Mouse (Mus musculus): Measurements from ENCODE around the gene Lmcd1. TPM values are rescaled to one million over a fixed set of nuclear protein-coding genes. Genes with fewer than 3 reads are reported as not detected.
"Not testable (repeated sequence)": the region's sequence is repeated elsewhere in the genome, so short reads cannot be mapped to it uniquely, and the experiment has no call there.

Gene Lmcd1
- not detected for polyA plus RNA-seq (2017; shearing (Covaris generic))

DNA sequence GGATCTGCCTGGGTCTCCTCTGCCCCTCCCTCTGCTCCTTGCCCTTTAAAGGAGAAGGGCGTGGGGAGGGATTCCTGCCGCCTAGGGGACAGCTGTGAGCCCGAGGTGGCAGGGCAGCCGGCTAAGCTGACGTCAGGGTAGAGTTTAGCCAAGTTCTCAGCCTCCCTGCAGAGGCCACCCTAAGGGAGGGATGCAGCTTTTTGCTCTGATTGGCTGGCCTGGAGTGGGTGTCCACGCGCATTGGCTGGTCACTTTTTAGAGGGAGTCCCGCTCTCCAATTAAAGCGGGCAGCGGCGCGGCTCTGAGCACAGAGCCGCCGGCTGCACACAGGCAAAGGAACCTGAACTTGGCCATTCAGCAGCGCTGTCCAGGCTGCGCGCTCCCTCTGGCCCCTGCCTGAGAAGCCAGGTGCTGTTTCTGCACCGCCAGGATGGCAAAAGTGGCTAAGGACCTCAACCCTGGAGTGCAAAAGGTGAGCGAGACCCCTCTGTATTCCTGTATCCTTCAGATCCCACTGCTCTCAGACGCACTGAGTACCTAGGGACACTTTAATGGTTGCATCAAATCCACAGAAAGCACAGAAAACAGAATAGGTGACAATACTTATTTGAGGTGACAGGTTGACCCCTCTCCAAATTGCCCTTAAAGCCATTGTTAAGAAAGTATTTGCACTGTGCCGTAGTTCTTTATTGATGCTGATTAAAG is at the start of gene Lmcd1:
Lmcd1 (plus strand) TSS at position 258 of the 705 bp plus-strand sequence.
- no peak for ATAC-seq

DNA sequence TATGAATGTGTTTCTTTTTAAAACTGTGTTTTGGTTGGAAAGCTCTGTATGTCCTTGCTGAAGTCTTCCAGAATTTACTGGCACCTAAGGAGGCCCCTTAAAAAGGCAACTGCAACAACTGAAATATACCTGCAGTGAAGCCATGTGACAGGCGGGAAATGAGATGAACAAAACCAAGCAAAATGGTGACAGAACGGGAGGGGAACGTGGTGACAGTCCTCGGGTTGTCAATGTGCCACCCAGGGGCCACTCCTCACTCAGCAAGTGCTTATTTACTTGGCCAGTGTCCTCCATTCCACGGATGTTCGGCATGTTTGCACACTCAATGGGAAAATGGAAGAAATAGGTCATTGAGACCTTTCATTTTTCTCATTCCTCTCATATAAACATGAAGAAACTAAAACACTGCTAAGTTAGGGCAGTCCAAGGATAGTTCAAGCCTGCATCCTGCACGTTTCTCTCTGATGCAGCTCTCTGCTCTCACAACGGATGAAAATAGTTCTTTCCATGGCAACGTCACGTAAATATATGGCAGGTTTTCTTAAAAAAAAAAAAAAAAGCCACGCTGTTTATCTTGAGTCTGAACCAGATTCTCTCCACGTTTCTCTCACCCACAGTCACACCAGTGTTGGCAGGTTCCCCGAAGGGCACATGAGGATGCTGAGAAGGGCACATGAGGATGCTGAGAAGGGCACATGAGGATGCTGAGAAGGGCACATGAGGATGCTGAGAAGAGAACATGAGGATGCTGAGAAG is 49.5 kb upstream of the Lmcd1 start:
- ATAC-seq = no peak

DNA sequence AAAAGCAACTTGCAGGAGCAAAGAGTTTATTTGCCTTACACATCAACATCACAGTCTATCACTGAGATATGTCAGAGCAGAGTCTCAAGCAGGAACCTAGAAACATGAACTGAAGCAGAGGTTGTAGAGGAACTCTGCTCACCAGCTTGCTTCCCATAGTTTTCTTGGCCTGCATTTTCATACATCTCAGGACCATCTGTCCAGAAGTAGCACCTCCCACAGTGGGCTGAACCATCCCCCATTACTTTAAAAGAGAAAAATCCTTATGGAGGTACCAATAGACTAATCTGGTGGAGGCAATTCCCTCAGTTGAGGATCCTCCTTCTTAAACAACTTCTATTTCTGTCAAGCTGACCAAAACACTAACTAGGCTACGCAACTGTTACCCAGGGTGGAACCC is 36.8 kb upstream of the Lmcd1 start:
- no peak for ATAC-seq

DNA sequence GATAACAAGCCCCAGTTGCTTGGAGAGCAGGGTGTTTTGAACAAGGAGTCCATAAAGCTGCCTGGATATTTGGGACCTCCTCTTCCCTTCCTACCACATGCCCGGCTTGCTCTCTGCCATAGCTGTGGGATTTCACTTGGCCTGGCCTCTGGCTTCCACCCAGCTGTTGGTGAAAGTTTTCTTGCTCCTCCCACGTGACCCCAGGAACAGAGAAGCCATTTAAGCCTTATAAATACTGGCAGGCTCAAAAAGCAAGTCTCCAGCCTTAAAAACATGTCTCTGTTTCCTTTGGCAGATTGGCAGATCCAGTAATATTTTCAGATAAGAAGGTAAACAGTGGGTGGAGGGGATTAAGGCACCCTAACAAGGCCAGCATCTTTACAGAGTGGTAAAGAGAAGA is 31.3 kb upstream of the Lmcd1 start:
- ATAC-seq = no peak

DNA sequence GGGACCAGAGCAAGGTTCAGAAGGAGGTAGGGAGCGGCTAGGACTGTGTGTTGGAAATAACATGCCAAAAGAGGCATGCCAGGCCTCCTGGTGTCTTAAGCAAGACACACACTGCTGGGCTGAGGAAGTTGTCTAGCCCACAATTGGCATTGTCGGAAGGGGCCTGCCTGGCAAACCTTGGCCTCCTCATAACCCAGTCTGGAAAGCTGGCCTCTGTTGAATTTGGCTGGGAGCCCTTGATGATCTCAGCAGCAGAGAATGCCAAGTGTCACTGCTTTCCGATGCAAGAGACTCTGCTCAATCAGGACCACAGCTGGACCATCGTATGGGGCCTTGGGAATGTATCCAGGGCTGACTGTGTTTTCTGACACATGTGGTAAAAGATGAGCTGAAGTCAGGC is 27.9 kb upstream of the Lmcd1 start:
- no peak for ATAC-seq

DNA sequence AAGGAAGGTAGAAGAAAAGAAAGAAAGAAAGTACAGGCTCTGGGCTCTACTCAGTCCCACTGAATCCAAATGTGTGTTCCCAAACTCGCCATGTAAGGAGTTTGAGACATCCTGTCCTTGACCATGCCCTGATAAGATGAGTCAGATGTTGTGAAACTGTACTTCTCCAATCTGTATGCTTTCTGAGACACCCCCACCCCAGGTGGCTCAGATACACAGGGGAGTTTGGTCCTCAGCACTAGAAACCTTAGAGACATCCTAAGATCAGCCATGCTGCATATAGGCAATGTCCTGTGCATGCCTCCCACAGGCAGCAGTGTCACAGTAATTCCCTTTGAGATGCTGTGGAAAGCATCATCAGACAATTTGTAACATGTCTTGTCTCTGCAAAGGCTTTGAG is 26.9 kb upstream of the Lmcd1 start:
- no peak for ATAC-seq

DNA sequence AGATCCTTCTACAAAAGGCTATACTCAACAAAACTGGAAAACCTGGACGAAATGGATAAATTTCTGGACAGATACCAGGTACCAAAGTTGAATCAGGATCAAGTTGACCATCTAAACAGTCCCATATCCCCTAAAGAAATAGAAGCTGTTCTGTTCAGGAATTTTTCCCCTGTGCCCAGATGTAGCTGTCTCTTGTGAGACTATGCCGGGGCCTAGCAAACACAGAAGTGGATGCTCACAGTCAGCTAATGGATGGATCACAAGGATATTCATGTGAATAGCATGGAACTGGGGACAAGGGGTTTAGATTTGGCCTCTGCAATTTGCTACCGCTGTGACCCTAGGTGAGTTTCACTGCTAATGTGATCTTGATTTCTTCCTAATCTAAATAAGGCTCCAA is 19.6 kb upstream of the Lmcd1 start:
- not testable (repeated sequence) for ATAC-seq

DNA sequence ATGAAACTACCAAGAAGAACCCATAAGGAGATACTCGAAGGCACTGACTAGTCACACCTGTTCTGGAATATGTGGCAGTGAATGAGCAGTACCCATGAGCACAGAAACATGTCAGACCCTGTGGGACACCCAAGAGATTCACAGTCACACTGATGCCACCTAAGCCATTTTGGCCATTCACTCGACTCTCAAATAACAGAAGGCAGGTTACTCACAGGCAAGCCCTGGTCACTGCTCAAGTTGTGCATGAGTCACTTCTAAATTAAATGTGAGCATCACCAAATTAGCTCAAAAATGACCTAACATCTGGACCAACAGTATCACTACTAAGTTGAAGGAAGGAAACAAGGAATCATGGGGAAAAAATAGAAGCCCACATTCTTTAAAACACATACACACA is 18.6 kb upstream of the Lmcd1 start:
- ATAC-seq = no peak

DNA sequence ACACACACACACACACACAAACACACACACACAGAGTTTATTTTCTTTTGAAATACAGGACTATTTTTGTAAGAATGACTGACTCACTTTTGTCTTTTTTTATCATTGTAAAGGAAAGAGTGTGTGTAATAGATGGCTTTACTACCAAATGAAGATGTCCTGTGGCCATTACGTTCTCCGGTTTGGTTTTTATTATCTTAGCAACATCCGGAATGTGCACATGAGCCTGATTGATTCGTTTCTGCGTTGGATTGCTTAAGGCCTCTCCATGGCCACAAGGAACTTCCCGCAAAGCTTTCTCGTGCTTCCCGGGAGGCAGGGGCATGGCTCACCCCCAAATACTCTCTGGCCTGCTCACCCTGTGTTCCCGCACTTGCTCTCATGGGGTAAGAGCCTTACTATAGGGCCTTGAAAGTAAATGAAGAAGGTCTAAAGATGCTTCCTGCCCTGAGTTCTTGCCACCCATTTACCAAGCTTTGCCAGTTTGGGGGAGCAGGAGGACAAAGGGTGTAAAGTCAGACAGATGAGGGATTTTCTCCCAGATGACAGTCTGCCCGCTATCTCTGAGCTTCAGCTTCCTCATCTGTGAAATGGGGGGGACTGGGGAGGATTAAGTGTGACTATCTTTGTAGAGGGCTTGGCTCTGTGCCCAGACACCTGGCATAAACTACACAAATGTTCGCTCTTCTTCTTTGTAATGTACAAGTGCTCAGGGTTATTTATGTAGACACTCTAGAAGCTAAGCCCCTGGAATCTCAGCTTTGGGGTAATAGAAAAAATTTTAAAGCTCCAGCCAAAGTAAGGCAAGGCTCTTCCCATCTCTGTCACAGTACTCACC is 18.0 kb upstream of the Lmcd1 start:
- ATAC-seq = no peak

DNA sequence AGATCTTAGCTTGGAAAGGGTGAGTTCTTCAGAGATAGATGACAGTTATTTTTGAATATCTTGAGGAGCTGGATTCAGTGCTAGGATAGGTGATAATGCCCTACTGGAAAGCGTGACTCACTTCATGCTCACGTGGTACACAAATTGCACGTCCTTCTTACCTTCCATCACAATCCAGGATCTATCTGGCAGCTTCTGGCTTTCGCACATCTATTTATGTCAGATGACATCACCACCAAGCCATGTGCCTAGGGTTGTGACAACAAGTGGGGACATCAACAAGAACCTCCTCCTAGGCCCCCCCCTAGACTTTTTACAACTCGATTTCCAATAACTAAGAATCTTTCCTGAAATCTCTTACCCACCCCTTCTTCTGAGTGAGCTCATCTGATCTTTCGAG is 17.0 kb upstream of the Lmcd1 start:
- ATAC-seq = no peak

DNA sequence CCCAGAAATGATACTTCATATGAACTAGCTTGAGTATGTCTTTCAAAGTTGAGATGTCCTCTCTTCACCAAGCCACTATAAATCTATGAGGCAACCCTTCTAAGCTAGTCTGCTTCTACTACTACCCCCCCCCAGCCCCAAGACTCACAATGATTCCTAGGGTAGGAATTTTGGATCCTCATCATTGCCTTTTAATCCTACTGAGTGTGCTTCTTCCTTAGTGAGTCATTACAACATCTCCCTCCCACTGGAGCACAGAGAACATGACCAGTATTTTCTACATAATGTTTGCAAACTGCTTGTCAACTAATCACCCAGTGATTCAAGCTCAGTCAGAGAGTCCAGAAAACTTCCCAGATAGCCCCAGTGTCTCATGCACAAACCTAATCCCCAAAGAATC is 12.5 kb upstream of the Lmcd1 start:
- ATAC-seq = no peak

DNA sequence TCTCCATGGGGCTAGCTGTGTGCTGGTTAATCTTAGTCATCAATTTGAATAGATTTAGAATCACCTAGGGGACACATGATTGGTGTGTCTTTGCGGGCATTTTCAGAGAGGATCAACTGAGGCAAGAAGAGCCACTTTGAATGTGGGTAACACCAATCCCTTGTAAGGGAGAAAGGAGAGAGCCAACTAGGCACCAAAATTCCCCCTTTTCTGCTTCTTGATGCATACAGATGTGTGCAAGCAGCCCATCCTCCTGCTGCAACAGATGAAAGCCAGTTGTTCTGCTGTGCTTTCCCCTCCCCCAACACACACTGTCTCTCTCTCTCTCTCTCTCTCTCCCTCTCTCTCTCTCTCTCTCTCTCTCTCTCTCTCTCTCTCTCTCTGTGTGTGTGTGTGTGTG is 9.2 kb upstream of the Lmcd1 start:
- no peak for ATAC-seq

DNA sequence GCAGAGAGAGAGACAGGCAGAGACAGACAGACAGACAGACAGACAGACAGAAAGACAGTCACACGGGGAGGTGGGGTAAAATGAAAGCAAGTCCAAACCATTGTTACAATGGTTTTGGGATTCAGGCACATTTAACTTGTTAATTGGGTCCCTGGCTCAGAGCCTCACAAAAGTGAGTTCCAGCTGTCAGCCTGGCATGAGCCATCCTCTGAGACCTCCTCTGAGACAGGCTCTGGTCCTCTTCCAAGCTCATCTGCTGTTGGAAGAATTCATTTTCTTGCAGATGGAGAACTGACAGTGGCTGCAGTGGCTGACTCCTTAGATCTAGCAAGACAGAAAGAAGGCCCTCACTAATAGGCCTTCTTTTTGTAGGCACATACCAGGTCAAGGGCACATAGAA is 6.9 kb upstream of the Lmcd1 start:
- ATAC-seq = no peak

DNA sequence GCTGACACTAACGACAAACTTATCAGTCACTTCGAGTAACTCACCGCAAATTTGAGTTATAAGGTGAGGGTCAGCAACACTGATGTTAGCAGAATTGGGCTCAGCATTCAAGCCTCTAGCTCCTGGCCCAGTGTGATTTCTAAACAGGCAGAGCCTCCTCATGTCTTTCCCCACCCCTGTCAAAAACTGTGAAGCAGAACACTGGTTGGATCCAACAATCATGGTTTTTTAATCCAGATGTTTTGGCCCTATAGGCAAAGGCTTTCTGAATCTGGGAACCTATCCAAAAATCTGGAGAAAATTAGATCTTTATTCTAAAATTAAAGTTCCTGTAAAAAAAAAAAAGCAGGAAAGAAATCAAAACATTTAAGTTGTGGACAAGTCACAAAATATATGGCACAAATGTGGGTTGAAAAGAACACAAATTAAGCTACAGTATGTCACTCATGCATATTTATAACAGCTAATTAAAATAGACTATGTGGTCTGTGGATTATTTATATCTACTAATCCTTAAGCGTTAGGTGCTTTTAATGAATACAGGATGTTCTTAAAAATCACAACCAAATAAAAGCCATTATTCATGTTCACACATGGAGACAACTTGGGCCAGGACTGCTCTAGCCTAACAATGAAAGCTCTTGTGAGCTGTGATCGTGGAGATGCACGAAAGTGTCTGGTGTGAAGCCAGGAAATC is 5.7 kb upstream of the Lmcd1 start:
- ATAC-seq = no peak

DNA sequence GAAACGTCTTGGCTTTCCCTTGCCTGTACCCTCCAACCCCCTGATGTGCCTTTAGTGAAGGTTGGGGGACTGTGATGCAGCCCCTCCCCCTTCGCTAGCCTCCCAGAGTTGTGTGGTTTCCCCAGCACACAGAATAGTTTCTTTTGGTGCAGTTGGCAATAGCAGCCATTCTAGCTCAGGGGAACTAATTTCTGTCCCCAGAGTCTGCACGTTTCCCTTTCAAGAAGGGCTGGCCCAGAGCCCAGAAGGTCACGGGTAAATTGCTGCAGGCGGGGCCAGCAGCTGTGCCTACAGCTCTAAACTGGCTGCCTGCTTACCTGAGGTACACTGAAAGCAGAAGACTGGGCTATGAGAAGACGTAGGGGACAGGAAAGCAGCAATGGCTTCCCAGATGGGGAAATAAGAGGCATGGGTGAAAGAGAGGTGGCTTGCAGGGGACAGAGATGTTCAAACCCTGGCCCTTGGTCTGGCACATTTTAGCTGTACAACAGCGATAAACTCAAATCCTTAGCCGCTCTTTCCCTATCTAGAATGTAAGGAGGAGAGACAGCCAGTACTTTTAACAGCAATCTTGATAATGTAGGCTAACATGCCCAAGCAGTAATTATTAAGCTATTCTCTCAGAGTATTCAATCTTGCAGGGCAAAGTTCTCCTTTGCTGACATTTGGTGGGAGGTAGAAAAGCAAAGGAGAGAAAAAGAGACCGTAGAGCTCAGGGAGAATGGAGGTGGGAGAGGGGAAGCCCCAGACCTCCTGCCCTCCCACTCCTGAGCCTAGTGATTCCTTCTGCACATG is 900 bp downstream of the Lmcd1 start:
- ATAC-seq = no peak

DNA sequence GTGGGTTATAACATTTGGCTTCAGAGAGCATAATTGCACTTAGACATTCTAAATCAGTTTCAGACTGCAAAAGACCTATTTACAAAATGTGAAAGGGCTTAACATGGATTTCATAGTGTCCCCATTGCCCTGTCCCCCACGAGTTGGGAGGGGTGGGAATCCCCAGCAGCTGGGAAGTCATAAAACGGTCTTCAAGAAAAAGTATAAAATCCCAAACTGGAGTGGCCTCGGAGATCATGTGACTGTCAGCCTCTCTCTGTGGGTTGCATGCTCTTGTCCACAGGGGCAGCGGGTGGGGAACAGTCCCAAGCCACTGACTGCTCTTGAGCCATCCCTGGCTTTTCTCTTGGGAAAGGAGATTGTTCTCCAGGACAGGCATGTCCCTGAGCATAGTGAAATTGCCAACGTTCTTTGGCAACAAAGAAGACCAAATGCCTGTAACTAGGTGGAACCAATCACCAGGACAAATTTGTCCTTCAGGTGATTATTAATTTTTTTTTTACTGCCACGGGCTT is 2.2 kb downstream of the Lmcd1 start:
- ATAC-seq = no peak

DNA sequence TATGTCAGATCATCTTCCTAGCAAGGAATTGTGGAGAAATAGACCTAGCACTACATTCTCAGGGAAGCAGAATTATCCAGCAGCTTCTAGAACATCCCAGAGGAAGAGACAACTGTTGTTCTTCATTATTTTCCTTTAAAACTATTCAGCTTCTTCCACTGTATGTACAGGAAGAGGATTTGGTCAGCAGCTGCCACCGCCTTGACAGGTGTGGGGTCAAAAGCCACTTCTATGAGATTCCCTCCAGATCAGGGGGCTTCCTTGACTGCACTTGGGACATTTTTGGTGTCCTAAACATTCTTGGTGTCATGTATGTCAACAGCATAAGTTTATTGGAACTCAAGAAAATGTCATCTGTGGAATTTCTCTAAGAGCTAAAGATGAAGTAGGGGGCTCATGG is 5.2 kb downstream of the Lmcd1 start:
- ATAC-seq = no peak

DNA sequence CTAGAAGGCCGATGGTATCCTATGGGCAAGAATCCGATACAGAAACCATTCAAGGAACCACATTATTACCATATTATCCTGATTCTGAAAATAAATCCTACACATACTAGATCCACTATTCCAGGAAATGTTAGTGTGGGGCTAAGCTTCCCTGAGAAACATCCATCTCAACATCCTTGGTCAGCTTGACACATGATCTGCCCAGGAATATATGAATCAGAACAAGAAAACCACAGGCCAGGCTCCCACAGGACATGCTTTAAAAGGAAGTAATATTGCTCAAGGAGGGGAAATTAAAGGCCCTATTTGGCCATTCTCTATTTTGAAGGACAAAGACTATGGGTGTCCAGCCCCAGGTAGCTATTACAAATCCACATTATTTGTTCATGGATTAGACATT is 6.6 kb downstream of the Lmcd1 start:
- ATAC-seq = no peak

DNA sequence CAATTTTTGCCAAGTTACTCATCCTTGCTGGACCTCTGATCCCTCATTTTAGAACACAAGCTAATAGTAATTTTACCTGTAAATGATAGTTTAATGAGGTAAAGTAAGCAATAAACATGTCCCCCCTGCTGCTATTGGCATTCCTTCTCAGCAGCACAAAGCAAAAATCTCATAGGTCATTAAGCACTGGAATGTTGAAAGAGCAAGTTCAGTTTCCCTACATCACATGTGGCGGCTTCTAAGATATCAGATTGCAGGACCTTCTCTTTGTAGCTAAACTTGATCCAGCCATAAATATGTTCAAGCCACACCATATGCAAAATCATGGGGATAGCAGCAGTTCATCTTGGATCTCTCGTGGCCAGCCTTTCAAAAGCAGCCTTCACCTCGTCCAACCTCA is 7.4 kb downstream of the Lmcd1 start:
- no peak for ATAC-seq

DNA sequence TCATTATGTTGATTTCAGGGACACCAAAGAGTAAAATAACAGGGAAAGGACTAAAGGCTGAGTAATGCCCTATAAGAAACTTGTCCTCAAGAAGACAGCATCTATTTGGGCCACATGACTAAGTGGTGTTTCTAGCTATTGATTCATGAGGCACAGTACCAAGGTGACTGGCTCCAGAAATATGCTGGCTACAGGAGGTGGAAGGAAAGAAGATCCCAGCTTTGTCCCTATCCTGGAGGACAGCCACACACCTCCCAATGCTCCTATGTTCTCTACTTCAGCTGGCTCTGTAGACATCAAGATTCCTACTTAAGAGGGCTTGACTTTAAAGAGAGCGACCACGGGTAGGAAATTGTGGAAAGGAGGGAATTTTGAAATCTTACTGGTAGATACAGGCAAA is 8.4 kb downstream of the Lmcd1 start:
- ATAC-seq = no peak

DNA sequence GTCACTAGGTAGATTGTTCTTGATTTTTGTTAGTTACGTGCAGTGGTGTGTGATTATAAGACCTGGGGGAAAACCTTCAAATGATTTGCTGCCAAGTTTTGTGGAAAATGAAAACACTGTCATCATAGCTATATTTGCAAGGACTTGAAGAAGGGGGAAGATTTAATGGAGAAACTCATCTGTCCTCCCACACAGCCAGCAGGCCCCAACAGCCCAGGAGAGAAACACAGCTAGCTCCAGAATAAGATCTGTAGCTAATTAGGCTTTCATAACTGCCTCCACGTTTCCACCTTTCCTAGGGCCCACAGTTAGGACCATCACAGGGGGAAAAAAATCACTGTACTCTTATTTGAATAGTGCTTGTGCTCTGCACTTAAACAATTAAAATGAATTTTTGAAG is 10.5 kb downstream of the Lmcd1 start:
- ATAC-seq = no peak

DNA sequence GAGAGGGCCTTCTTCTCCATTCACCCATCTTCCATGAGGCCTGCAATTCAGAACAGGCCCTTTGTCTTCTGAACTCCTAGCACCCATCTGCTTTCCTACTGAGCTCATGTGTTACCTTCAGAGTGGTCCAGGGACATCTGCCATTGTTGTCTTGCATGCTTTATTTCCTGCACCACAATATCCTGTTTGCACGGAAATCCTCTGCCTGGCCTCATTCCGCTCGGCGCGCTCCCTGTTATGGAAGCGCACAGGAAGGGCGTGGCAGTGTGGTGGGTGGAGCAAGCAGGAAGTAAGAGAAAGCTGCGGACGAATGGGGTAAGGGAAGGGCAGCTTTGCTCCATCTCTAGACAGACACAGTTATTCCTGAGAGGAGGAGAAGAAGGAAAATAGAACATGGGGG is 14.1 kb downstream of the Lmcd1 start:
- ATAC-seq = no peak

Data from inflammation-experienced regulatory T-cells, adult 6 months (primary cell).